Mouse (Mus musculus) megakaryocyte, adult 5-6 weeks (primary cell): ENCODE results near the gene Cabp4. TPM values are rescaled to one million over a fixed set of nuclear protein-coding genes. Genes with fewer than 3 reads are reported as not detected.

Source experiments
- ATAC-seq: 2 replicates; pipeline ENCODE4 v1.8.0; 2016; ENCODE audit warnings: mild to moderate bottlenecking, inconsistent platforms; ENCODE audit not compliant: poor library complexity, severe bottlenecking
- total RNA-seq, 2 experiments: library from RNA; stranded (forward) in 1 of 2; stranded (reverse) in 1 of 2; fragments of 153-499, 151-499 nt in 1 of 2; fragments of 221-1000, 200-1000 nt in 1 of 2; gene quantifications; 2 replicates each; pipeline versions ENCODE4 v1.2.3 to v1.2.4; 2015 to 2017

The Cabp4 gene
- total RNA-seq, 2 experiments from 2014 or later, result 0.22 TPM; not detected in 1

GRCm38 (mm10) chr19:4106654-4107053 lies 37.2 kb downstream of the Cabp4 start:
- ATAC-seq, result no peak

GRCm38 (mm10) chr19:4104675-4105194 lies 39.1 kb downstream of the Cabp4 start:
- no peak for ATAC-seq

- no peak for ATAC-seq
These were observed 40.0 kb downstream of the Cabp4 start for GRCm38 (mm10) chr19:4103792-4104191.

- ATAC-seq, result no peak
These were observed 40.5 kb downstream of the Cabp4 start for GRCm38 (mm10) chr19:4103294-4103693.

- no peak for ATAC-seq
These were observed 41.2 kb downstream of the Cabp4 start for GRCm38 (mm10) chr19:4102626-4103025.

GRCm38 (mm10) chr19:4102049-4102448 lies 41.8 kb downstream of the Cabp4 start:
- ATAC-seq, result no peak

- ATAC-seq, result no peak
These were observed 42.4 kb downstream of the Cabp4 start for GRCm38 (mm10) chr19:4101466-4101865.

GRCm38 (mm10) chr19:4100718-4101261 lies 43.0 kb downstream of the Cabp4 start:
- ATAC-seq, result no peak

GRCm38 (mm10) chr19:4099837-4100717 lies 43.8 kb downstream of the Cabp4 start, which contains the start of gene Pitpnm1:
Pitpnm1 (plus strand) TSS chr19:4099998.
- peak; percentile 23 for ATAC-seq

- peak; percentile 46 for ATAC-seq
These were observed 44.8 kb downstream of the Cabp4 start for GRCm38 (mm10) chr19:4099056-4099455.

GRCm38 (mm10) chr19:4098426-4098825 lies 45.4 kb downstream of the Cabp4 start:
- ATAC-seq, result 0 out of 2 replicates have a peak, but pooled peaks have one; percentile 4

- peak; percentile 45 for ATAC-seq
These were observed 46.4 kb downstream of the Cabp4 start for GRCm38 (mm10) chr19:4097441-4097825.

GRCm38 (mm10) chr19:4096642-4097440 lies 47.0 kb downstream of the Cabp4 start, which contains the start of gene Cdk2ap2:
Cdk2ap2 (plus strand) TSS chr19:4097182.
- ATAC-seq, result peak; percentile 77

GRCm38 (mm10) chr19:4095802-4096201 lies 48.0 kb downstream of the Cabp4 start:
- ATAC-seq, result no peak

GRCm38 (mm10) chr19:4094774-4095303 lies 49.0 kb downstream of the Cabp4 start:
- no peak for ATAC-seq

GRCm38 (mm10) chr19:4094348-4094747 lies 49.5 kb downstream of the Cabp4 start:
- ATAC-seq, result no peak

- ATAC-seq, result no peak
These were observed 50.1 kb downstream of the Cabp4 start for GRCm38 (mm10) chr19:4093772-4094171.

- ATAC-seq, result no peak
These were observed 51.1 kb downstream of the Cabp4 start for GRCm38 (mm10) chr19:4092750-4093149.

GRCm38 (mm10) chr19:4091383-4091782 lies 52.5 kb downstream of the Cabp4 start:
- no peak for ATAC-seq

- ATAC-seq, result no peak
These were observed 53.4 kb downstream of the Cabp4 start for GRCm38 (mm10) chr19:4090446-4090845.

GRCm38 (mm10) chr19:4089128-4089527 lies 54.7 kb downstream of the Cabp4 start:
- no peak for ATAC-seq
